Mouse (Mus musculus) intestine, embryonic 14.5 days (tissue): ENCODE results near the gene Usp50. TPM values are rescaled to one million over a fixed set of nuclear protein-coding genes. Genes with fewer than 3 reads are reported as not detected.

ENCODE experiments used
- ATAC-seq: fragments of 200-750 bp; cut with Nextera tagmentation; replicated peaks from 2 replicates; pipeline ENCODE4 v1.8.0; 2017; ENCODE audit warnings: low read depth, moderate number of reproducible peaks, moderate TSS enrichment, moderate library complexity; ENCODE audit not compliant: low FRiP score, low TSS enrichment
- DNase-seq: peaks from one replicate; pipeline ENCODE4 v3.0.0-alpha.2; 2018; ENCODE audit warnings: low spot score
- H3K27ac ChIP-seq: fragments of 300-500 bp; sonication (generic); 2 replicates; pipeline ENCODE4 v1.5.1; 2014; ENCODE audit warnings: low read depth, mild to moderate bottlenecking, control low read depth
- H3K27me3 ChIP-seq: fragments of 300-500 bp; sonication (generic); replicated peaks from 2 replicates; pipeline ENCODE4 v1.6.1; 2014; ENCODE audit warnings: low read length, control low read depth; ENCODE audit not compliant: control insufficient read depth, insufficient read depth
- H3K36me3 ChIP-seq: fragments of 300-500 bp; sonication (generic); 2 replicates; pipeline ENCODE4 v1.6.1; 2014; ENCODE audit warnings: low read length, control low read depth; ENCODE audit not compliant: control insufficient read depth, insufficient read depth
- H3K4me1 ChIP-seq: fragments of 300-500 bp; sonication (generic); replicated peaks from 2 replicates; pipeline ENCODE4 v1.6.1; 2014; ENCODE audit warnings: low read length, control low read depth, mixed read lengths; ENCODE audit not compliant: control insufficient read depth, insufficient read depth
- H3K4me2 ChIP-seq: fragments of 300-500 bp; sonication (generic); 2 replicates; pipeline ENCODE4 v1.6.1; 2014; ENCODE audit warnings: low read length
- H3K4me3 ChIP-seq: fragments of 300-500 bp; sonication (generic); 2 replicates; pipeline ENCODE4 v1.5.1; 2014; ENCODE audit warnings: low read depth, low read length, control low read depth, mixed read lengths
- H3K9ac ChIP-seq: fragments of 300-500 bp; sonication (generic); 2 replicates; pipeline ENCODE4 v1.6.1; 2014; ENCODE audit warnings: mild to moderate bottlenecking, low read length
- H3K9me3 ChIP-seq: fragments of 300-500 bp; sonication (generic); 2 replicates; pipeline ENCODE4 v1.6.1; 2016; ENCODE audit warnings: low read length, control low read depth; ENCODE audit not compliant: control insufficient read depth
- WGBS: fragments of 180-500 bp; shearing (Covaris S2); extraction: QIAGEN DNeasy Blood & Tissue Kit; methylation state at CpG from one replicate; pipeline ENCODE4 v1.1.7; 2014; 5-methylcytosine and 5-hydroxymethylcytosine counted together
- polyA plus RNA-seq: library from polyadenylated mRNA; unstranded; fragments of >200 nt; fragmentation: Nextera tagmentation; extraction: Ambion mirVana; gene quantifications from 2 replicates; pipeline ENCODE4 v1.2.1, GENCODE M21; 2014

Usp50 gene
- polyA plus RNA-seq, 1 experiment from 2014 or later: 2.4 TPM

- Histone ChIP-seq H3K4me1 (0 out of 2 replicates have a peak, but pooled peaks cover under 1% of the 10 kb centered on the region), H3K27ac (no peak overlapping the region), H3K9ac (no peak overlapping the region), H3K9me3 (no peaks in the 10 kb centered on the region), H3K4me2 (no peak overlapping the region), H3K27me3 (no peaks in the 10 kb centered on the region), H3K4me3 (no peak overlapping the region), H3K36me3 (no peaks in the 10 kb centered on the region)
- 74% methylated on average over 3 of the region's 3 CpGs for WGBS
- no peak for DNase-seq
- ATAC-seq: no peak
Observed at GRCm38 (mm10) chr2:126782433-126782832, 837 bp downstream of the Usp50 start.

DNA sequence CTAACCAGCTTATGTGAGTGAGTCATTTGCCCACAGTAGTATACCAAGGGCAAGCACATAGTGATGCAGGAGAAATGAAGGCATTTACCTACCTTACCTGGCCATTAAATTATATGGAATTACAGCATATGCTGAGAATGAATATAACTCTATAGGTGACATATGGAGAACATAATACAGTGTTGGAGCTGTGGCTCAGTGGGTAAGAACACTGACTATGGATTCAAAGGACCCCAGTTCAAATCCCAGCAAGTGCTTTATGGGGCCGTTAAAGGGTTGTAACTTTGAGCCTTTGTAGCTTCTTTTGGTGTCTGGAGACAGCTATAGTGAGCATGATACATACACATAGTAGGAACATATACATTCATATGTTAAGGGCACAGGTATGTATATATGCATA lies 1.8 kb downstream of the Usp50 start:
- Histone ChIP-seq H3K4me2 (no peak overlapping the region), H3K9me3 (no peaks in the 10 kb centered on the region), H3K36me3 (no peaks in the 10 kb centered on the region), H3K9ac (no peak overlapping the region), H3K4me3 (no peak overlapping the region), H3K4me1 (no peaks in the 10 kb centered on the region), H3K27me3 (no peaks in the 10 kb centered on the region), H3K27ac (no peak overlapping the region)
- 81% methylated on average over 1 of the region's 1 CpGs for WGBS
- DNase-seq (no peak), ATAC-seq (no peak)

DNA sequence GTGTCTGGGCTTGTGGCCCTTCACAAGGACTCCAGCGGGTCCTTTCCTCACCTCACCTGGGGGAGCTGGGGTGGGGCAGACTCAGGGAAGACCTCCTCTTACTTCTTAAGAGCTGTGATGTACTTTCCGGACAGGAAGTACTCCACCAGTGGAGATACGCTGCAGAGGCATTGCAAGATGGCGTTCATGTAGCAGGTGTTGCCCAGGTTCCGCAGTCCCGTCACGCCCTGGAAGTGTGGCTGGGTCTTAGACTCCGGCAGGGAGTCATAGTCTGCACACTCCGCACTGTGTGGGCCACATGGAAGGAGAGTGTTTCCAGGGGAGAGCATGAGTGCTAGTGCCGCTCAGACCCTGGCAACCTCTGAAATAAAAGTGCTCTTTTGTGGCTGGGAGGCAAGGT lies 3.0 kb downstream of the Usp50 start:
- no peak for DNase-seq
- H3K36me3 ChIP-seq: no peaks in the 10 kb centered on the region
- no peaks in the 10 kb centered on the region for H3K4me1 ChIP-seq
- no peak overlapping the region for H3K4me3 ChIP-seq
- no peak for ATAC-seq
- WGBS: 90% methylated on average over 10 of the region's 10 CpGs
- no peak overlapping the region for H3K27ac ChIP-seq
- no peak overlapping the region for H3K4me2 ChIP-seq
- H3K9me3 ChIP-seq: no peaks in the 10 kb centered on the region
- no peak overlapping the region; the same call in 1 of the 2 replicates for H3K9ac ChIP-seq
- no peaks in the 10 kb centered on the region for H3K27me3 ChIP-seq

DNA sequence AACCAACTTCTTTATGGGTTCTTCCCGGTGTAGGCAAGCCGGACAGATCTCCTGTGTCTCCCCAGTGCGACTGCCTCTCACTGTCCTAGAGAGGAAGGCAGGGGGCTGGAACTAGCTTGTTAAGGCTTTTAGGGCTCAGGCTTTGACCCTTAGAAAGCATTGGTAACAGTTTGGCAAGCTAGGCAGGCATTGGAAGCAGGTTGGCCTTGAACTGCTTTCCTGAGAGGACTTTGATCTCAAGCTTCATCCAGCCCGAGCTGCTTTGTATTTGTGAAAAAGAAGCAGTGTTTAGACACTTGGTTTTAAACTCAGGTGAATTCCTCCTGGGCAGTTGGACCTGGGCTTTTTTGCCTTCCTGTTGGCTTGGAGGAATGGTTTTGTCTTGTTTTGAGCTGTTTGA lies 4.5 kb downstream of the Usp50 start:
- Histone ChIP-seq H3K27ac (no peak overlapping the region), H3K4me3 (no peak overlapping the region), H3K4me1 (no peaks in the 10 kb centered on the region), H3K36me3 (no peaks in the 10 kb centered on the region), H3K4me2 (no peak overlapping the region), H3K9ac (no peak overlapping the region), H3K9me3 (no peaks in the 10 kb centered on the region), H3K27me3 (no peaks in the 10 kb centered on the region)
- no peak for ATAC-seq
- no peak for DNase-seq
- WGBS: 76% methylated on average over 4 of the region's 4 CpGs

DNA sequence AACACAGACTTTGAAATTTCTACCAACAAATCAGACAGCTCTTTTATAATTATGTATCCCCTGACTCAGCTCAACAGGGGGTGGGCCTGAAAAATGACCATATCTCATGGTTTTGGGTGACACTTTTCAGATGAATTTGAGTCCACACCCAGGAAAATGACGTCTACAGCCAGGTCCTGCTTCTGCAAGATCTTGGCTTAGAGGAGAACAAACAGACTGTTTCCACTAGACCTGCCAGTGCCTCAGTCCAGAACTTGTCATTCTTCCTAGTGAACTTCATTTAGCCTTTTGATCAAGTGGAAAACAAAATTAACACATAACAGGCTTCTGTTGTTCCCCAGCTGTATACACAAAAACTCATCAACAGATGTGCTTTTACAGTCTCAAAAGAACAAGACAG lies 6.9 kb downstream of the Usp50 start:
- Histone ChIP-seq H3K9me3 (no peaks in the 10 kb centered on the region), H3K4me2 (no peak overlapping the region), H3K9ac (no peak overlapping the region), H3K27ac (no peak overlapping the region), H3K4me1 (no peaks in the 10 kb centered on the region), H3K27me3 (no peaks in the 10 kb centered on the region), H3K4me3 (no peak overlapping the region), H3K36me3 (no peaks in the 10 kb centered on the region)
- WGBS: 37% methylated on average over 1 of the region's 1 CpGs
- ATAC-seq (no peak), DNase-seq (no peak)

GRCm38 (mm10) chr2:126775951-126776350 lies 7.3 kb downstream of the Usp50 start:
- no peak overlapping the region for H3K9ac ChIP-seq
- no peaks in the 10 kb centered on the region for H3K36me3 ChIP-seq
- no peak overlapping the region for H3K4me2 ChIP-seq
- DNase-seq (peak; percentile 12), ATAC-seq (no peak)
- H3K4me3 ChIP-seq: no peak overlapping the region
- no peaks in the 10 kb centered on the region for H3K9me3 ChIP-seq
- H3K27ac ChIP-seq: no peak overlapping the region
- H3K27me3 ChIP-seq: no peaks in the 10 kb centered on the region
- 61% methylated on average over 4 of the region's 4 CpGs for whole genome bisulfite sequencing
- no peaks in the 10 kb centered on the region for H3K4me1 ChIP-seq

DNA sequence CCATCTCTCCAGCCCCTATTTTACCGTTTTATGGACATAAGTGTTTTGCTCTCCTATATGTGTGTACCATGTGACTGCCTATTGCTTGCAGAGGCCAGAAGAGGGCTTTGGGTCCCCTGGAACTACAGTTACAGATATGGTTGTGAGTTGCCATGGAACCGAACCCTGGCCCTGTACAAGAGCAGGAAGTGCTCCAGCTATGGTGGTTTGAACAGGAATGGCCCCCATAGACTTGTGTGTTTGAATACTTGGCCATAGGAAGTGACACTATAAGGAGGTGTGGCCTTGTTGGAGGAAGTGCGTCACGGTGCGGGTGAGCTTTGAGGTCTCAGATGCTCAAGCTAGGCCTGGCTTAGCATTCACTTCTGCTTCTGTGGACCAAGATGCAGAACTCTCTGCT lies 11.1 kb downstream of the Usp50 start:
- no peaks in the 10 kb centered on the region for H3K36me3 ChIP-seq
- no peak overlapping the region for H3K4me2 ChIP-seq
- ATAC-seq: no peak
- no peak for DNase-seq
- no peaks in the 10 kb centered on the region for H3K27me3 ChIP-seq
- 92% methylated on average over 5 of the region's 5 CpGs for WGBS
- no peak overlapping the region for H3K27ac ChIP-seq
- H3K9ac ChIP-seq: no peak overlapping the region
- no peaks in the 10 kb centered on the region for H3K9me3 ChIP-seq
- no peaks in the 10 kb centered on the region for H3K4me1 ChIP-seq
- no peak overlapping the region for H3K4me3 ChIP-seq

DNA sequence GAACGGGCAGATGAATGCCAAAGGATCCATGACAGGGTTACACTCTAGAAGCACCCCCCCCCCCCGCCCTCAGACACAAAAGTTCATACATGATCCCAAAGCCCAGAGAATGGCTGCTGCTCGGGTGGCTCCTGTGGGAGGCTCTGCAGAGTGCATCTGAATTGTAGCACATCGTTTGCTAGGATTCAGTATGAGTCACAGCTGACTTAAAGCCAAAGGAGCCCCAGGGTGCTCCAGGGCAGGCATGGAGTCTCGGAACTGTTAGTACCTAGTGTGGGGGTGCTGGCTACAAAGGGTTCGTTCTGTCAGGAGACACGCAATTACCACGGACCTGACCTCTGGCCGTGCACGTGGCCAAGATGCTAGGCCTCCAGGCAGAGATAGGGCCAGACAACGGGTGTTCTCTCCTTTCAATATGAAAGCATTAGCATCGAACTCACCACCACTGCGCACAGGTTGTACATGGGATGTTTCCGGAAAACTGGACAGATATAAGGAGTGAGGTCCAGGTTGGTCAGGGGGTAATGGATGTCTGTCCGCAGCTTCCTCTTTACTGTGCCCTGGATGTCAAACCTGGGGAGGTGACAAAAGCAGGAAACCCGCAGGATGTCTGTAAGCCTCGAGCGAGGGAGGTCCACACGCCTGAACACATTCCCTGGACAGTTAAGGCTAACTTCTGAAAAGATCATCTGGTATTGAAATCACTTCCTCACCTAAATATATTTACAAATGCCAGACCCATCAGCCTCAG lies 13.7 kb downstream of the Usp50 start:
- H3K4me3 ChIP-seq: no peak overlapping the region
- no peak overlapping the region for H3K27ac ChIP-seq
- no peaks in the 10 kb centered on the region for H3K4me1 ChIP-seq
- H3K9ac ChIP-seq: no peak overlapping the region
- no peaks in the 10 kb centered on the region for H3K9me3 ChIP-seq
- H3K36me3 ChIP-seq: no peaks in the 10 kb centered on the region
- no peaks in the 10 kb centered on the region for H3K27me3 ChIP-seq
- no peak overlapping the region for H3K4me2 ChIP-seq
- 67% methylated on average over 19 of the region's 19 CpGs for WGBS
- ATAC-seq: no peak
- no peak for DNase-seq

DNA sequence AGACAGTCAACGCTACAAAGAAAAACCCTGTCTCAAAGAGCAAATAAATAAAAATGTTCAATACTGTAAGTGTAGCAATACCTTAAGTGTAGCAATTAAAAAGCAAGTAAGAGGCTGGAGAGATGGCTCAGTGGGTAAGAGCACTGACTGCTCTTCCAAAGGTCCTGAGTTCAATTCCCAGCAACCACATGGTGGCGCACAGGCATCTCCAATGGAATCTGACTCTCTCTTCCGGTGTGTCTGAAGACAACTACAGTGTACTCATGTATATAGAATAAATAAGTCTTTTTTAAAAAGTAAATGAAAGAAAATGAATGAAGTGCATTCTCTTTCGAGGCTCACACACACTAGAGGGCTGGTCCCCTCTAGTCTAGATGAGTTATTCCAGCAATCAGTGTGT lies 15.1 kb downstream of the Usp50 start:
- WGBS: 71% methylated on average over 4 of the region's 4 CpGs
- ATAC-seq (no peak), DNase-seq (no peak)
- Histone ChIP-seq H3K27me3 (no peaks in the 10 kb centered on the region), H3K4me1 (no peaks in the 10 kb centered on the region), H3K36me3 (peaks cover 2% of the 10 kb centered on the region), H3K27ac (no peak overlapping the region), H3K9me3 (no peaks in the 10 kb centered on the region), H3K4me3 (no peak overlapping the region), H3K4me2 (no peak overlapping the region), H3K9ac (no peak overlapping the region)
